Mouse (Mus musculus) bone marrow, adult 2 months (tissue): ENCODE data around the gene Copz2.

Experiments
- CTCF ChIP-seq: fragments of 200-500 bp; IDR thresholded peaks from 2 replicates; pipeline ENCODE4 v1.5.1; 2011; ENCODE audit warnings: low read length, control low read depth; ENCODE audit not compliant: control insufficient read depth, insufficient read depth
- POLR2A ChIP-seq: fragments of 200-500 bp; IDR thresholded peaks from 2 replicates; pipeline ENCODE4 v1.6.1; 2011; ENCODE audit warnings: low read depth, mild to moderate bottlenecking, control low read depth, low read length, borderline replicate concordance; ENCODE audit not compliant: control insufficient read depth

GRCm38 (mm10) chr11:96822675-96823470, 26.8 kb upstream of the Copz2 start:
- no peak for TF ChIP-seq CTCF
- TF ChIP-seq POLR2A = no peak
